Mouse (Mus musculus) brain, adult 2 months (tissue): ENCODE measurements around the gene Ldb3.

Experiments
- DNase-seq: peaks from one replicate; pipeline ENCODE4 v3.0.0; 2011; ENCODE audit warnings: low read depth, low spot score

Ldb3 gene

GRCm38 (mm10) chr14:34588498-34588897 is at the start of gene Ldb3:
TSS of gene Ldb3 (minus strand) at chr14:34588682.
- DNase-seq: no peak

GRCm38 (mm10) chr14:34635721-34636120 is 47.2 kb upstream of the Ldb3 start:
- no peak for DNase-seq

- no peak for DNase-seq
Observed at GRCm38 (mm10) chr14:34635192-34635591, 46.7 kb upstream of the Ldb3 start.

GRCm38 (mm10) chr14:34632722-34633448 is 44.4 kb upstream of the Ldb3 start:
- no peak for DNase-seq

- DNase-seq: no peak
Observed at GRCm38 (mm10) chr14:34626824-34627223, 38.3 kb upstream of the Ldb3 start.

GRCm38 (mm10) chr14:34623531-34624210 is 35.2 kb upstream of the Ldb3 start:
- no peak for DNase-seq

- no peak for DNase-seq
Observed at GRCm38 (mm10) chr14:34623074-34623473, 34.6 kb upstream of the Ldb3 start.

- peak; percentile 58 for DNase-seq
Observed at GRCm38 (mm10) chr14:34620611-34621376, 32.3 kb upstream of the Ldb3 start.

- DNase-seq: no peak
Observed at GRCm38 (mm10) chr14:34618808-34619207, 30.3 kb upstream of the Ldb3 start.

GRCm38 (mm10) chr14:34616821-34617220 is 28.3 kb upstream of the Ldb3 start:
- peak; percentile 94 for DNase-seq

- DNase-seq: no peak
Observed at GRCm38 (mm10) chr14:34615625-34616024, 27.1 kb upstream of the Ldb3 start.

GRCm38 (mm10) chr14:34615082-34615481 is 26.6 kb upstream of the Ldb3 start:
- no peak for DNase-seq

- no peak for DNase-seq
Observed at GRCm38 (mm10) chr14:34614551-34614950, 26.1 kb upstream of the Ldb3 start.

GRCm38 (mm10) chr14:34613523-34613922 is 25.0 kb upstream of the Ldb3 start:
- no peak for DNase-seq

- peak; percentile 33 for DNase-seq
Observed at GRCm38 (mm10) chr14:34612222-34612621, 23.7 kb upstream of the Ldb3 start.

- no peak for DNase-seq
Observed at GRCm38 (mm10) chr14:34611591-34611990, 23.1 kb upstream of the Ldb3 start.

- no peak for DNase-seq
Observed at GRCm38 (mm10) chr14:34601910-34602309, 13.4 kb upstream of the Ldb3 start.

- DNase-seq: no peak
Observed at GRCm38 (mm10) chr14:34599941-34600340, 11.5 kb upstream of the Ldb3 start, which contains the start of gene Opn4. TSS of gene Opn4 (minus strand) at chr14:34600142.

GRCm38 (mm10) chr14:34595596-34596255 is 7.2 kb upstream of the Ldb3 start:
- peak; percentile 32 for DNase-seq

GRCm38 (mm10) chr14:34591741-34592535 is 3.5 kb upstream of the Ldb3 start:
- DNase-seq: no peak
